Mouse (Mus musculus) neural tube, embryonic 13.5 days (tissue): ENCODE data around the gene Aox3. TPM values are rescaled to one million over a fixed set of nuclear protein-coding genes. Genes with fewer than 3 reads are reported as not detected.

ENCODE experiments used
- ATAC-seq: fragments of 200-750 bp; cut with Nextera tagmentation; 2 replicates; pipeline ENCODE4 v1.8.0; 2017; ENCODE audit warnings: low read depth, mild to moderate bottlenecking, moderate TSS enrichment, moderate library complexity
- H3K27ac ChIP-seq: fragments of 300-500 bp; sonication (generic); replicated peaks from 2 replicates; pipeline ENCODE4 v1.5.1; 2015; ENCODE audit warnings: moderate library complexity, mild to moderate bottlenecking, inconsistent platforms
- H3K27me3 ChIP-seq: fragments of 300-500 bp; sonication (generic); 2 replicates; pipeline ENCODE4 v1.6.1; 2015; ENCODE audit warnings: mild to moderate bottlenecking, inconsistent platforms
- H3K36me3 ChIP-seq: fragments of 300-500 bp; sonication (generic); 2 replicates; pipeline ENCODE4 v1.6.1; 2015; ENCODE audit warnings: mild to moderate bottlenecking, inconsistent platforms
- H3K4me1 ChIP-seq: fragments of 300-500 bp; sonication (generic); replicated peaks from 2 replicates; pipeline ENCODE4 v1.6.1; 2015; ENCODE audit warnings: inconsistent platforms
- H3K4me2 ChIP-seq: fragments of 300-500 bp; sonication (generic); 2 replicates; pipeline ENCODE4 v1.6.1; 2015; ENCODE audit warnings: inconsistent platforms, mild to moderate bottlenecking, moderate library complexity
- H3K4me3 ChIP-seq: fragments of 300-500 bp; sonication (generic); 2 replicates; pipeline ENCODE4 v1.5.1; 2015; ENCODE audit warnings: mild to moderate bottlenecking, inconsistent platforms
- H3K9ac ChIP-seq: fragments of 300-500 bp; sonication (generic); 2 replicates; pipeline ENCODE4 v1.6.1; 2015; ENCODE audit warnings: moderate library complexity, mild to moderate bottlenecking, inconsistent platforms
- H3K9me3 ChIP-seq: fragments of 300-500 bp; sonication (generic); 2 replicates; pipeline ENCODE4 v1.6.1; 2016; ENCODE audit warnings: inconsistent platforms
- WGBS: fragments of 180-500 bp; shearing (Covaris S2); methylation state at CpG from one replicate; pipeline ENCODE4 v1.1.7; 2015; 5-methylcytosine and 5-hydroxymethylcytosine counted together
- polyA plus RNA-seq: library from polyadenylated mRNA; unstranded; fragments of >200 nt; fragmentation: Nextera tagmentation; extraction: Ambion mirVana; gene quantifications from 2 replicates; pipeline ENCODE4 v1.2.1, GENCODE M21; 2015

Aox3 gene
- polyA plus RNA-seq, 1 experiment from 2014 or later, result 0.28 TPM

- Histone ChIP-seq H3K9ac (no peak overlapping the region), H3K4me2 (no peak overlapping the region), H3K4me3 (no peak overlapping the region), H3K36me3 (no peaks in the 10 kb centered on the region), H3K9me3 (no peaks in the 10 kb centered on the region), H3K27ac (no peak overlapping the region), H3K4me1 (no peaks in the 10 kb centered on the region), H3K27me3 (no peaks in the 10 kb centered on the region)
- 89% methylated on average over 4 of the region's 4 CpGs for whole genome bisulfite sequencing
- no peak for ATAC-seq
Measured at GRCm38 (mm10) chr1:58080446-58080845, 32.5 kb upstream of the Aox3 start.

GRCm38 (mm10) chr1:58081356-58081755 is 31.6 kb upstream of the Aox3 start:
- no peak overlapping the region for H3K9ac ChIP-seq
- H3K4me2 ChIP-seq, result no peak overlapping the region
- no peak overlapping the region for H3K27ac ChIP-seq
- H3K36me3 ChIP-seq, result no peaks in the 10 kb centered on the region
- H3K9me3 ChIP-seq, result no peaks in the 10 kb centered on the region
- no peak for ATAC-seq
- no peak overlapping the region for H3K4me3 ChIP-seq
- H3K4me1 ChIP-seq, result no peaks in the 10 kb centered on the region
- H3K27me3 ChIP-seq, result no peaks in the 10 kb centered on the region
- 85% methylated on average over 5 of the region's 5 CpGs for WGBS

GRCm38 (mm10) chr1:58089316-58089715 is 23.6 kb upstream of the Aox3 start:
- no peaks in the 10 kb centered on the region for H3K4me1 ChIP-seq
- H3K9me3 ChIP-seq, result no peaks in the 10 kb centered on the region
- no peaks in the 10 kb centered on the region for H3K36me3 ChIP-seq
- H3K27ac ChIP-seq, result no peak overlapping the region
- H3K27me3 ChIP-seq, result no peaks in the 10 kb centered on the region
- no peak overlapping the region for H3K4me2 ChIP-seq
- 58% methylated on average over 5 of the region's 5 CpGs for WGBS
- H3K4me3 ChIP-seq, result no peak overlapping the region
- no peak overlapping the region for H3K9ac ChIP-seq
- no peak for ATAC-seq

- Histone ChIP-seq H3K4me3 (no peak overlapping the region), H3K9ac (no peak overlapping the region), H3K9me3 (no peaks in the 10 kb centered on the region), H3K27ac (no peak overlapping the region), H3K36me3 (no peaks in the 10 kb centered on the region), H3K4me2 (no peak overlapping the region), H3K27me3 (no peaks in the 10 kb centered on the region), H3K4me1 (no peaks in the 10 kb centered on the region)
- no peak for ATAC-seq
- 67% methylated on average over 4 of the region's 4 CpGs for whole genome bisulfite sequencing
Measured at GRCm38 (mm10) chr1:58090191-58090590, 22.7 kb upstream of the Aox3 start.

GRCm38 (mm10) chr1:58091213-58091612 is 21.7 kb upstream of the Aox3 start:
- Histone ChIP-seq H3K27me3 (no peaks in the 10 kb centered on the region), H3K4me3 (no peak overlapping the region), H3K9me3 (no peaks in the 10 kb centered on the region), H3K36me3 (no peaks in the 10 kb centered on the region), H3K4me2 (no peak overlapping the region), H3K4me1 (no peaks in the 10 kb centered on the region), H3K27ac (no peak overlapping the region), H3K9ac (no peak overlapping the region)
- no peak for ATAC-seq
- WGBS, result 83% methylated on average over 3 of the region's 3 CpGs

GRCm38 (mm10) chr1:58091992-58092560 is 20.9 kb upstream of the Aox3 start:
- Histone ChIP-seq H3K36me3 (no peaks in the 10 kb centered on the region), H3K4me3 (no peak overlapping the region), H3K27ac (no peak overlapping the region), H3K9me3 (no peaks in the 10 kb centered on the region), H3K9ac (no peak overlapping the region), H3K27me3 (no peaks in the 10 kb centered on the region), H3K4me1 (no peaks in the 10 kb centered on the region), H3K4me2 (no peak overlapping the region)
- WGBS, result 76% methylated on average over 2 of the region's 2 CpGs
- no peak for ATAC-seq

GRCm38 (mm10) chr1:58097338-58097737 is 15.6 kb upstream of the Aox3 start:
- no peak overlapping the region for H3K4me2 ChIP-seq
- H3K9ac ChIP-seq, result no peak overlapping the region
- WGBS, result 94% methylated on average over 6 of the region's 6 CpGs
- H3K4me1 ChIP-seq, result no peaks in the 10 kb centered on the region
- no peak overlapping the region for H3K27ac ChIP-seq
- H3K36me3 ChIP-seq, result no peaks in the 10 kb centered on the region
- H3K9me3 ChIP-seq, result no peaks in the 10 kb centered on the region
- ATAC-seq, result no peak
- no peak overlapping the region for H3K4me3 ChIP-seq
- H3K27me3 ChIP-seq, result no peaks in the 10 kb centered on the region

GRCm38 (mm10) chr1:58099119-58099518 is 13.8 kb upstream of the Aox3 start:
- no peaks in the 10 kb centered on the region for H3K9me3 ChIP-seq
- no peaks in the 10 kb centered on the region for H3K36me3 ChIP-seq
- no peak for ATAC-seq
- no peak overlapping the region for H3K4me3 ChIP-seq
- no peaks in the 10 kb centered on the region for H3K4me1 ChIP-seq
- H3K4me2 ChIP-seq, result no peak overlapping the region
- no peaks in the 10 kb centered on the region for H3K27me3 ChIP-seq
- no peak overlapping the region for H3K27ac ChIP-seq
- no peak overlapping the region for H3K9ac ChIP-seq

GRCm38 (mm10) chr1:58101531-58102146 is 11.3 kb upstream of the Aox3 start:
- Histone ChIP-seq H3K4me2 (no peak overlapping the region), H3K9ac (no peak overlapping the region), H3K36me3 (no peaks in the 10 kb centered on the region), H3K27me3 (no peaks in the 10 kb centered on the region), H3K4me3 (no peak overlapping the region), H3K4me1 (no peaks in the 10 kb centered on the region), H3K27ac (no peak overlapping the region), H3K9me3 (no peaks in the 10 kb centered on the region)
- WGBS, result 70% methylated on average over 2 of the region's 2 CpGs
- no peak for ATAC-seq

- Histone ChIP-seq H3K27me3 (no peaks in the 10 kb centered on the region), H3K4me3 (no peak overlapping the region), H3K9ac (no peak overlapping the region), H3K9me3 (no peaks in the 10 kb centered on the region), H3K4me2 (no peak overlapping the region), H3K4me1 (no peaks in the 10 kb centered on the region), H3K27ac (no peak overlapping the region), H3K36me3 (no peaks in the 10 kb centered on the region)
- WGBS, result 86% methylated on average over 7 of the region's 7 CpGs
- no peak for ATAC-seq
Measured at GRCm38 (mm10) chr1:58102494-58102893, 10.4 kb upstream of the Aox3 start.

- no peak overlapping the region for H3K9ac ChIP-seq
- no peak overlapping the region for H3K4me3 ChIP-seq
- no peak overlapping the region for H3K4me2 ChIP-seq
- H3K36me3 ChIP-seq, result no peaks in the 10 kb centered on the region
- no peak overlapping the region for H3K27ac ChIP-seq
- H3K27me3 ChIP-seq, result no peaks in the 10 kb centered on the region
- no peaks in the 10 kb centered on the region for H3K4me1 ChIP-seq
- 86% methylated on average over 6 of the region's 6 CpGs for WGBS
- ATAC-seq, result no peak
- H3K9me3 ChIP-seq, result no peaks in the 10 kb centered on the region
Measured at GRCm38 (mm10) chr1:58105685-58106084, 7.2 kb upstream of the Aox3 start.

GRCm38 (mm10) chr1:58107066-58107465 is 5.9 kb upstream of the Aox3 start:
- H3K4me1 ChIP-seq, result no peaks in the 10 kb centered on the region
- WGBS, result 86% methylated on average over 2 of the region's 2 CpGs
- no peak overlapping the region for H3K4me3 ChIP-seq
- H3K27me3 ChIP-seq, result no peaks in the 10 kb centered on the region
- no peak overlapping the region for H3K27ac ChIP-seq
- H3K36me3 ChIP-seq, result no peaks in the 10 kb centered on the region
- H3K4me2 ChIP-seq, result no peak overlapping the region
- H3K9ac ChIP-seq, result no peak overlapping the region
- H3K9me3 ChIP-seq, result no peaks in the 10 kb centered on the region
- no peak for ATAC-seq

- Histone ChIP-seq H3K27me3 (no peaks in the 10 kb centered on the region), H3K4me3 (no peak overlapping the region), H3K4me2 (no peak overlapping the region), H3K36me3 (no peaks in the 10 kb centered on the region), H3K9me3 (no peaks in the 10 kb centered on the region), H3K4me1 (0 out of 2 replicates have a peak, but pooled peaks cover 2% of the 10 kb centered on the region), H3K9ac (no peak overlapping the region), H3K27ac (no peak overlapping the region)
- WGBS, result 91% methylated on average over 5 of the region's 5 CpGs
- ATAC-seq, result no peak
Measured at GRCm38 (mm10) chr1:58110241-58110640, 2.7 kb upstream of the Aox3 start.
